Mouse (Mus musculus): ENCODE measurements at regions not wholly inside any gene's neighbourhood (a gene's known extent, or its start where the extent isn't known, plus 50 kb on each side); places are given as distances from the start of the nearest gene placed in this dataset.

DNA sequence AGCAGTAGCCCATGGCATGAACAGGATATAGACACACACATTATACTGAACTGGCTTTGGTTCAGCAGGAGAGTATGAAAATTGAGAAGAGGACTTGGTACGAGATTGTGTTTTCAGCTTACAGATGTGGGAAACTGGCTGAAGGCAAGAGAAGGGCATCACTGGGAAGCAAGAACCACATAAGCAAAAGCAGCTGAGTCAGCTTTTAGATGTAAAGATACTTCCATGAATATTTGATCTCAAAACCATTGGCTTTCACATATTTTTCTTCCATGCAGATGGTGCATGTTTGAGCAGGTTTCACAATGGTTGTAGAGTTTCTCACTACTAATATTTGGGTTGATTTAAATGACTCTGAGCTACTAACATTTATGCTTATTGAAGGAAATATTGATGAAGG is 389.9 kb downstream of the D3Ertd751e start:
- Histone ChIP-seq H3ac (ENCODE audit: control insufficient read depth, insufficient read length, low read depth) (no peak overlapping the region), H3K36me3 (ENCODE audit: control insufficient read depth, insufficient read depth) (no peaks in the 10 kb centered on the region), H3K4me3 (ENCODE audit: insufficient read depth, poor library complexity, severe bottlenecking) (no peak overlapping the region), H3K79me2 (ENCODE audit: control insufficient read depth, insufficient read depth) (no peaks in the 10 kb centered on the region), H3K27me3 (ENCODE audit: control insufficient read depth, insufficient read depth, insufficient read length) (no peaks in the 10 kb centered on the region), H3K79me3 (ENCODE audit: low read depth) (no peaks in the 10 kb centered on the region)
- no peak for TF ChIP-seq CEBPB (IDR thresholded peaks at IDR 0.05; ENCODE audit: low read depth)
- TF ChIP-seq CTCF (IDR thresholded peaks at IDR 0.05; ENCODE audit: control insufficient read depth, insufficient read depth, insufficient read length), result no peak
- no peak for TF ChIP-seq MYOD1 (IDR thresholded peaks at IDR 0.05; ENCODE audit: control insufficient read depth, insufficient read length, low read depth)
- no peak for TF ChIP-seq FOSL1 (IDR thresholded peaks at IDR 0.05; ENCODE audit: insufficient read depth, low read length, poor library complexity, severe bottlenecking)
- no peak for TF ChIP-seq MYOG (IDR thresholded peaks at IDR 0.05; ENCODE audit: control insufficient read depth, extremely low read depth, insufficient read length)
- TF ChIP-seq USF1 (IDR thresholded peaks at IDR 0.05; ENCODE audit: low read depth), result no peak
- TF ChIP-seq MAX (IDR thresholded peaks at IDR 0.05), result no peak

DNA sequence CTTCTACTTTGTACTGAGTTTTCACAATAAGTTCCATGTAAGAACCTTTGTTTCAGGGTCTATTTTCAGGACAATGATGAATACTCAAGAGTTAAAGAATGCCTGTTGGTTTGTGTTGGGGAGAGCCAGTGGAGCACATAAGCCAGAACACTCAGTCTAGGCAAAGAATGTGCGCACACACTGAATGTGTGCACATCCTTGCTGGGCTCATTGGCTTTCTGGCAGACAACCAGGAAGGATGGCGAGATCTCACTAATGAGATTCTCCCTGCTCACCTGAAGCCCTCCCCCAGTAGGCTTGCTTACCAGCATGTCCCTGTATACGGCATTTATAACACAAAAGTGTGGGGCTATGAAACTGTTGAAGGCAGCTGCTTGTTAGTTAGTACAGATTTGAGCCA is 411.0 kb downstream of the D3Ertd751e start:
- no peaks in the 10 kb centered on the region for H3K79me2 ChIP-seq (ENCODE audit: control insufficient read depth, insufficient read depth)
- H3K36me3 ChIP-seq (ENCODE audit: control insufficient read depth, insufficient read depth), result no peaks in the 10 kb centered on the region
- H3K79me3 ChIP-seq (ENCODE audit: low read depth), result no peaks in the 10 kb centered on the region
- H3K4me3 ChIP-seq (ENCODE audit: insufficient read depth, poor library complexity, severe bottlenecking), result no peak overlapping the region
- TF ChIP-seq CEBPB (IDR thresholded peaks at IDR 0.05; ENCODE audit: low read depth) (no peak), FOSL1 (IDR thresholded peaks at IDR 0.05; ENCODE audit: insufficient read depth, low read length, poor library complexity, severe bottlenecking) (no peak), MAX (IDR thresholded peaks at IDR 0.05) (no peak), USF1 (IDR thresholded peaks at IDR 0.05; ENCODE audit: low read depth) (no peak), MYOG (IDR thresholded peaks at IDR 0.05; ENCODE audit: control insufficient read depth, extremely low read depth, insufficient read length) (no peak)
- no peaks in the 10 kb centered on the region for H3K27me3 ChIP-seq (ENCODE audit: control insufficient read depth, insufficient read depth, insufficient read length)
- no peak overlapping the region for H3ac ChIP-seq (ENCODE audit: control insufficient read depth, insufficient read length, low read depth)

DNA sequence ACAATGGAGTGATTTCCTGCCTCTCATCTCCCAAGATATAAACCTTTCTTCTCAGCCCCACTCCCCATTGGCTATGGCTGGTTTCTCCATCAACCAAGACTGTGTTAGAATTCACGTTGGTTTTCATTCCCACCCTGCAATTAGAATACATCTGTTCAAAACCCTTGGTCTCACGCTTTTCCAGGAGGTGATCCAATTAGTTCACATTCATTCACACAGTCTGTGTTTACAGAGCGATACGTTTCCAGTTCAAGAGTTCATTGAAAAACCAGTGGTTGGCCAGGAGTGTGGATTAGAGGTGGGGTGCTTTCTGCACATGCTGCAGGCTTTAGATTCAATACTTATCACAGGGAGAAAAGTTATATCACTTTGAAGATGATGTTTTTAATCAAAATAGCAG is 412.5 kb downstream of the D3Ertd751e start:
- H3K36me3 ChIP-seq (ENCODE audit: control insufficient read depth, insufficient read depth), result no peaks in the 10 kb centered on the region
- no peak overlapping the region for H3K4me3 ChIP-seq (ENCODE audit: insufficient read depth, poor library complexity, severe bottlenecking)
- no peaks in the 10 kb centered on the region for H3K27me3 ChIP-seq (ENCODE audit: control insufficient read depth, insufficient read depth, insufficient read length)
- H3K79me3 ChIP-seq (ENCODE audit: low read depth), result no peaks in the 10 kb centered on the region
- TF ChIP-seq CEBPB (IDR thresholded peaks at IDR 0.05; ENCODE audit: low read depth) (no peak), MYOG (IDR thresholded peaks at IDR 0.05; ENCODE audit: control insufficient read depth, extremely low read depth, insufficient read length) (no peak), FOSL1 (IDR thresholded peaks at IDR 0.05; ENCODE audit: insufficient read depth, low read length, poor library complexity, severe bottlenecking) (no peak), MAX (IDR thresholded peaks at IDR 0.05) (no peak), CTCF (IDR thresholded peaks at IDR 0.05; ENCODE audit: control insufficient read depth, insufficient read depth, insufficient read length) (no peak), USF1 (IDR thresholded peaks at IDR 0.05; ENCODE audit: low read depth) (no peak), MYOD1 (IDR thresholded peaks at IDR 0.05; ENCODE audit: control insufficient read depth, insufficient read length, low read depth) (no peak)
- H3ac ChIP-seq (ENCODE audit: control insufficient read depth, insufficient read length, low read depth), result no peak overlapping the region
- no peaks in the 10 kb centered on the region for H3K79me2 ChIP-seq (ENCODE audit: control insufficient read depth, insufficient read depth)

DNA sequence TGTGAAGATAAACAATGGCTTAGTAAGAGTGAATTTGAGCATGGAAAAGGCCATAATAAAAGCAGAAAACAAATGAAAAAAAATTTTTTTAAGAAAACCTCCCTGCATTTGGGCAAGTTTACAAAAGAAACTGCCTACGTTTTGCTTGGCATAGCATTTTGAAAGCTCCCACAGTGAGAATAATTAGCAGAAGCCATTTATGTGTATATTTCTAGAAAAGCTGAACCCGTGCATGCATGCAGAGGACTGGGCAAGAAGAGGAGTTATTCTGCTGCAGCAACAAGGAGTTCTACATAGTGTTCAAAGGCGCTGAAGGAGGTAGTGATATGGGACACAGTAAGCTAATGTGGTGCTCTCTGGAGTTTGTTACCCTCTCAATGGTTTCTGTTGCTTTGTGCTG is 421.3 kb downstream of the D3Ertd751e start:
- H3K79me2 ChIP-seq (ENCODE audit: control insufficient read depth, insufficient read depth), result no peaks in the 10 kb centered on the region
- H3ac ChIP-seq (ENCODE audit: control insufficient read depth, insufficient read length, low read depth), result no peak overlapping the region
- no peak overlapping the region for H3K4me3 ChIP-seq (ENCODE audit: insufficient read depth, poor library complexity, severe bottlenecking)
- no peaks in the 10 kb centered on the region for H3K79me3 ChIP-seq (ENCODE audit: low read depth)
- H3K36me3 ChIP-seq (ENCODE audit: control insufficient read depth, insufficient read depth), result no peaks in the 10 kb centered on the region
- TF ChIP-seq CTCF (IDR thresholded peaks at IDR 0.05; ENCODE audit: control insufficient read depth, insufficient read depth, insufficient read length) (no peak), CEBPB (IDR thresholded peaks at IDR 0.05; ENCODE audit: low read depth) (no peak), MAX (IDR thresholded peaks at IDR 0.05) (no peak), MYOD1 (IDR thresholded peaks at IDR 0.05; ENCODE audit: control insufficient read depth, insufficient read length, low read depth) (no peak), USF1 (IDR thresholded peaks at IDR 0.05; ENCODE audit: low read depth) (no peak), MYOG (IDR thresholded peaks at IDR 0.05; ENCODE audit: control insufficient read depth, extremely low read depth, insufficient read length) (no peak)
- H3K27me3 ChIP-seq (ENCODE audit: control insufficient read depth, insufficient read depth, insufficient read length), result no peaks in the 10 kb centered on the region

GRCm38 (mm10) chr3:42199206-42199605 is 456.8 kb downstream of the D3Ertd751e start:
- no peak for TF ChIP-seq FOSL1 (IDR thresholded peaks at IDR 0.05; ENCODE audit: insufficient read depth, low read length, poor library complexity, severe bottlenecking)
- no peak for TF ChIP-seq USF1 (IDR thresholded peaks at IDR 0.05; ENCODE audit: low read depth)
- TF ChIP-seq CTCF (IDR thresholded peaks at IDR 0.05; ENCODE audit: control insufficient read depth, insufficient read depth, insufficient read length), result no peak
- TF ChIP-seq CEBPB (IDR thresholded peaks at IDR 0.05; ENCODE audit: low read depth), result no peak
- TF ChIP-seq MYOD1 (IDR thresholded peaks at IDR 0.05; ENCODE audit: control insufficient read depth, insufficient read length, low read depth), result no peak
- no peak for TF ChIP-seq MYOG (IDR thresholded peaks at IDR 0.05; ENCODE audit: control insufficient read depth, extremely low read depth, insufficient read length)
- no peak for TF ChIP-seq MAX (IDR thresholded peaks at IDR 0.05)
- H3K27me3 ChIP-seq (ENCODE audit: control insufficient read depth, insufficient read depth, insufficient read length), result no peaks in the 10 kb centered on the region
- no peaks in the 10 kb centered on the region for H3K79me2 ChIP-seq (ENCODE audit: control insufficient read depth, insufficient read depth)
- H3K79me3 ChIP-seq (ENCODE audit: low read depth), result no peaks in the 10 kb centered on the region
- H3K36me3 ChIP-seq (ENCODE audit: control insufficient read depth, insufficient read depth), result no peaks in the 10 kb centered on the region
- H3K4me3 ChIP-seq (ENCODE audit: insufficient read depth, poor library complexity, severe bottlenecking), result no peak overlapping the region
- H3ac ChIP-seq (ENCODE audit: control insufficient read depth, insufficient read length, low read depth), result no peak overlapping the region

GRCm38 (mm10) chr3:42201373-42201772 is 459.0 kb downstream of the D3Ertd751e start:
- Histone ChIP-seq H3K4me3 (ENCODE audit: insufficient read depth, poor library complexity, severe bottlenecking) (no peak overlapping the region), H3ac (ENCODE audit: control insufficient read depth, insufficient read length, low read depth) (no peak overlapping the region), H3K79me2 (ENCODE audit: control insufficient read depth, insufficient read depth) (no peaks in the 10 kb centered on the region), H3K79me3 (ENCODE audit: low read depth) (no peaks in the 10 kb centered on the region), H3K36me3 (ENCODE audit: control insufficient read depth, insufficient read depth) (no peaks in the 10 kb centered on the region), H3K27me3 (ENCODE audit: control insufficient read depth, insufficient read depth, insufficient read length) (no peaks in the 10 kb centered on the region)
- TF ChIP-seq MYOG (IDR thresholded peaks at IDR 0.05; ENCODE audit: control insufficient read depth, extremely low read depth, insufficient read length) (no peak), FOSL1 (IDR thresholded peaks at IDR 0.05; ENCODE audit: insufficient read depth, low read length, poor library complexity, severe bottlenecking) (no peak), MYOD1 (IDR thresholded peaks at IDR 0.05; ENCODE audit: control insufficient read depth, insufficient read length, low read depth) (no peak), USF1 (IDR thresholded peaks at IDR 0.05; ENCODE audit: low read depth) (no peak), CEBPB (IDR thresholded peaks at IDR 0.05; ENCODE audit: low read depth) (no peak), CTCF (IDR thresholded peaks at IDR 0.05; ENCODE audit: control insufficient read depth, insufficient read depth, insufficient read length) (no peak), MAX (IDR thresholded peaks at IDR 0.05) (no peak)

Measured in C2C12 (cell line).